Mouse (Mus musculus) embryo, embryonic 10.5 days (tissue): ENCODE results near the gene Fam50a.
A peak's percentile ranks its signal among the peaks of the same experiment; 100 is the strongest.
"Not testable (repeated sequence)": the region's sequence is repeated elsewhere in the genome, so short reads cannot be mapped to it uniquely, and the experiment has no call there.

Experiments used
- DNase-seq: peaks from one replicate; pipeline ENCODE4 v3.0.0-alpha.2; 2015; ENCODE audit warnings: low spot score

The Fam50a gene

GRCm38 (mm10) chrX:74330166-74330930 is 17.5 kb downstream of the Fam50a start:
- no peak for DNase-seq

GRCm38 (mm10) chrX:74352645-74353466 is 40.0 kb downstream of the Fam50a start:
- DNase-seq = peak; percentile 6

GRCm38 (mm10) chrX:74353467-74353770 is 40.6 kb downstream of the Fam50a start, which contains the start of gene Lage3:
Gene Lage3 (minus strand): TSS chrX:74353618.
- DNase-seq = peak; percentile 81

- not testable (repeated sequence) for DNase-seq
Observed at GRCm38 (mm10) chrX:74357069-74357468, 44.2 kb downstream of the Fam50a start.

- DNase-seq = no peak
Observed at GRCm38 (mm10) chrX:74359171-74359570, 46.3 kb downstream of the Fam50a start.

GRCm38 (mm10) chrX:74367512-74367911 is 54.7 kb downstream of the Fam50a start:
- no peak for DNase-seq

- peak; percentile 71 for DNase-seq
Observed at GRCm38 (mm10) chrX:74368209-74368909, 55.5 kb downstream of the Fam50a start.
